8 mouse cellular contexts compared by ENCODE assay signal in genomic region chr8:125254188-125255005, GRCm38 (mm10).
A peak's percentile ranks its signal among the peaks of the same experiment; 100 is the strongest.
DNase-seq lines count a peak whose midpoint lies in the region; ATAC-seq lines count a peak whose summit lies in the region.

No protein-coding gene starts in this region.

- ATAC-seq in embryonic facial prominence, embryonic 12.5 days (ENCODE audit: insufficient number of reproducible peaks, insufficient read depth, low FRiP score, low TSS enrichment), result peak; percentile 75
- peak; percentile 69 for ATAC-seq in limb, embryonic 12.5 days (ENCODE audit: insufficient number of reproducible peaks, insufficient read depth, low FRiP score, low TSS enrichment, low read depth)
- ATAC-seq in midbrain, embryonic 14.5 days (ENCODE audit: low FRiP score, low TSS enrichment), result peak; percentile 77
- no peak for ATAC-seq in monocyte, adult 5-6 weeks (replicated peaks; ENCODE audit: insufficient number of reproducible peaks, low FRiP score, low TSS enrichment, poor library complexity, severe bottlenecking)

- peak; percentile 80 to 86 for DNase-seq in adrenal gland, postnatal 36 days
- peak; percentile 85 for DNase-seq in heart, adult 8-10 months (ENCODE audit: low spot score)
- peak; percentile 80 to 82 for DNase-seq in kidney, adult 8-10 months
- peak; percentile 98 for DNase-seq in midbrain, embryonic 14.5 days
- peak; percentile 40 to 60 for DNase-seq in spleen, adult 18-20 months

- WGBS in embryonic facial prominence, embryonic 12.5 days, result 7% methylated on average over 23 of the region's 23 CpGs
- WGBS in limb, embryonic 12.5 days, result 18% methylated on average over 23 of the region's 23 CpGs
- WGBS in midbrain, embryonic 14.5 days, result under 1% methylated on average over 23 of the region's 23 CpGs

- H3K9me3 ChIP-seq in embryonic facial prominence, embryonic 12.5 days, result no peaks in the 10 kb centered on the region
- no peaks in the 10 kb centered on the region for H3K9me3 ChIP-seq in limb, embryonic 12.5 days
- H3K9me3 ChIP-seq in midbrain, embryonic 14.5 days (ENCODE audit: control insufficient read depth, low read length), result no peaks in the 10 kb centered on the region

- H3K4me3 ChIP-seq in embryonic facial prominence, embryonic 12.5 days, result peak overlapping the region; percentile 42
- H3K4me3 ChIP-seq in limb, embryonic 12.5 days (replicated peaks), result peak overlapping the region; percentile 37
- H3K4me3 ChIP-seq in midbrain, embryonic 14.5 days (replicated peaks; ENCODE audit: low read depth, low read length), result peak overlapping the region; percentile 37

- H3K27ac ChIP-seq in embryonic facial prominence, embryonic 12.5 days, result peak overlapping the region; percentile 93
- H3K27ac ChIP-seq in limb, embryonic 12.5 days, result peak overlapping the region; percentile 91
- H3K27ac ChIP-seq in midbrain, embryonic 14.5 days (replicated peaks; ENCODE audit: low read depth, low read length), result peak overlapping the region; percentile 99

- no peaks in the 10 kb centered on the region for H3K36me3 ChIP-seq in embryonic facial prominence, embryonic 12.5 days
- H3K36me3 ChIP-seq in limb, embryonic 12.5 days, result no peaks in the 10 kb centered on the region
- H3K36me3 ChIP-seq in midbrain, embryonic 14.5 days (ENCODE audit: control insufficient read depth, insufficient read depth, low read length), result no peaks in the 10 kb centered on the region

- peak overlapping the region; percentile 75 for H3K4me2 ChIP-seq in embryonic facial prominence, embryonic 12.5 days (replicated peaks)
- H3K4me2 ChIP-seq in limb, embryonic 12.5 days, result peak overlapping the region; percentile 62
- H3K4me2 ChIP-seq in midbrain, embryonic 14.5 days (ENCODE audit: low read length), result peak overlapping the region; percentile 68

- H3K9ac ChIP-seq in embryonic facial prominence, embryonic 12.5 days, result peak overlapping the region; percentile 34; the same call in 1 of the 2 replicates
- peak overlapping the region; percentile 61 for H3K9ac ChIP-seq in limb, embryonic 12.5 days (replicated peaks)
- peak overlapping the region; percentile 62 for H3K9ac ChIP-seq in midbrain, embryonic 14.5 days (replicated peaks; ENCODE audit: low read length)

- H3K4me1 ChIP-seq in embryonic facial prominence, embryonic 12.5 days, result peaks cover 32% of the 10 kb centered on the region
- H3K4me1 ChIP-seq in limb, embryonic 12.5 days (replicated peaks), result peaks cover 25% of the 10 kb centered on the region
- peaks cover 23% of the 10 kb centered on the region for H3K4me1 ChIP-seq in midbrain, embryonic 14.5 days (ENCODE audit: control insufficient read depth, insufficient read depth, low read length)

- no peaks in the 10 kb centered on the region for H3K27me3 ChIP-seq in embryonic facial prominence, embryonic 12.5 days
- no peaks in the 10 kb centered on the region for H3K27me3 ChIP-seq in limb, embryonic 12.5 days
- no peaks in the 10 kb centered on the region for H3K27me3 ChIP-seq in midbrain, embryonic 14.5 days (ENCODE audit: control insufficient read depth, insufficient read depth, low read length)
